Mouse (Mus musculus): ENCODE data around the gene Gm9817.

GRCm38 (mm10) chr13:45040195-45040594, 38.3 kb upstream of the Gm9817 start:
- no peak for TF ChIP-seq ZC3H11A (IDR thresholded peaks at IDR 0.05; ENCODE audit: borderline replicate concordance, low read depth, low read length)
- no peak for TF ChIP-seq HCFC1 (IDR thresholded peaks at IDR 0.05; ENCODE audit: borderline replicate concordance, insufficient read depth, low read length)
- TF ChIP-seq MAFK (IDR thresholded peaks at IDR 0.05; ENCODE audit: insufficient read depth, low read depth, low read length) = no peak
- no peak for TF ChIP-seq CHD2 (IDR thresholded peaks at IDR 0.05; ENCODE audit: low read depth, low read length)
- no peak for TF ChIP-seq ZNF384 (IDR thresholded peaks at IDR 0.05; ENCODE audit: low read depth, low read length)
